17 mouse cellular contexts compared by ENCODE assay signal in genomic region chr3:133531101-133531500, GRCm38 (mm10).
"Had no signal": no experiment of that assay in that cellular context is flagged by ENCODE, and none has a peak within 500 bp of the region (broad histone marks: within the 10 kb centered on the region; RNA-seq: fewer than 3 reads in every experiment).

No protein-coding gene starts in this region.

- H3K9me3 ChIP-seq: lung, embryonic 15.5 days; megakaryocyte, embryonic 14.5 days; midbrain, embryonic 13.5 days; midbrain, embryonic 15.5 days; neural tube, embryonic 12.5 days; stomach, embryonic 15.5 days had no signal

- H3K4me3 ChIP-seq: lung, embryonic 15.5 days; megakaryocyte, embryonic 14.5 days; midbrain, embryonic 13.5 days; midbrain, embryonic 15.5 days; neural tube, embryonic 12.5 days; stomach, embryonic 15.5 days had no signal

- H3K36me3 ChIP-seq: lung, embryonic 15.5 days; midbrain, embryonic 15.5 days; neural tube, embryonic 12.5 days; stomach, embryonic 15.5 days had no signal

- H3K27me3 ChIP-seq: lung, embryonic 15.5 days; megakaryocyte, embryonic 14.5 days; midbrain, embryonic 13.5 days; midbrain, embryonic 15.5 days; neural tube, embryonic 12.5 days; stomach, embryonic 15.5 days had no signal

- H3K27ac ChIP-seq: lung, embryonic 15.5 days; macrophage; midbrain, embryonic 13.5 days; midbrain, embryonic 15.5 days; neural tube, embryonic 12.5 days; stomach, embryonic 15.5 days; stomach, postnatal 0 days had no signal

- H3K4me2 ChIP-seq: lung, embryonic 15.5 days; midbrain, embryonic 11.5 days; midbrain, embryonic 13.5 days; midbrain, embryonic 15.5 days; neural tube, embryonic 12.5 days; stomach, embryonic 15.5 days had no signal

- DNase-seq: lung, adult 2 months; lung, postnatal 14 days; lung, postnatal 36 days; right cerebral cortex, postnatal 14 days; thymus, adult 2 months; thymus, postnatal 25 days; thymus, postnatal 4 days had no signal

- ATAC-seq: lung, postnatal 0 days; midbrain, embryonic 13.5 days; midbrain, embryonic 15.5 days had no signal

- H3K9ac ChIP-seq: lung, embryonic 15.5 days; midbrain, embryonic 13.5 days; midbrain, embryonic 15.5 days; neural tube, embryonic 12.5 days; stomach, embryonic 15.5 days had no signal
